Mouse (Mus musculus) embryonic facial prominence, embryonic 13.5 days (tissue): ENCODE measurements around the gene Fbxo2. TPM values are rescaled to one million over a fixed set of nuclear protein-coding genes. Genes with fewer than 3 reads are reported as not detected.
"Not testable (repeated sequence)": the region's sequence is repeated elsewhere in the genome, so short reads cannot be mapped to it uniquely, and the experiment has no call there.

Source experiments
- ATAC-seq: fragments of 200-750 bp; cut with Nextera tagmentation; 2 replicates; pipeline ENCODE4 v1.8.0; 2017; ENCODE audit warnings: low read depth; ENCODE audit not compliant: insufficient number of reproducible peaks, insufficient read depth, low FRiP score, low TSS enrichment
- H3K27ac ChIP-seq: fragments of 300-500 bp; sonication (generic); 2 replicates; pipeline ENCODE4 v1.5.1; 2015; ENCODE audit warnings: moderate library complexity, mild to moderate bottlenecking, inconsistent platforms
- H3K27me3 ChIP-seq: fragments of 300-500 bp; sonication (generic); 2 replicates; pipeline ENCODE4 v1.6.1; 2015; ENCODE audit warnings: mild to moderate bottlenecking, inconsistent platforms
- H3K36me3 ChIP-seq: fragments of 300-500 bp; sonication (generic); 2 replicates; pipeline ENCODE4 v1.6.1; 2015; ENCODE audit warnings: mild to moderate bottlenecking, inconsistent platforms
- H3K4me1 ChIP-seq: fragments of 300-500 bp; sonication (generic); 2 replicates; pipeline ENCODE4 v1.6.1; 2015; ENCODE audit warnings: inconsistent platforms
- H3K4me2 ChIP-seq: fragments of 300-500 bp; sonication (generic); 2 replicates; pipeline ENCODE4 v1.6.1; 2015; ENCODE audit warnings: moderate library complexity, mild to moderate bottlenecking, inconsistent platforms
- H3K4me3 ChIP-seq: fragments of 300-500 bp; sonication (generic); 2 replicates; pipeline ENCODE4 v1.5.1; 2015; ENCODE audit warnings: mild to moderate bottlenecking, inconsistent platforms
- H3K9ac ChIP-seq: fragments of 300-500 bp; sonication (generic); 2 replicates; pipeline ENCODE4 v1.6.1; 2015; ENCODE audit warnings: mild to moderate bottlenecking, inconsistent platforms
- H3K9me3 ChIP-seq: fragments of 300-500 bp; sonication (generic); 2 replicates; pipeline ENCODE4 v1.6.1; 2016; ENCODE audit warnings: inconsistent platforms
- WGBS: fragments of 180-500 bp; shearing (Covaris S2); methylation state at CpG from one replicate; pipeline ENCODE4 v1.1.7; 2015; ENCODE audit warnings: mixed read lengths; 5-methylcytosine and 5-hydroxymethylcytosine counted together
- polyA plus RNA-seq: library from polyadenylated mRNA; unstranded; fragments of >200 nt; fragmentation: Nextera tagmentation; extraction: Ambion mirVana; gene quantifications from 2 replicates; pipeline ENCODE4 v1.2.1, GENCODE M21; 2015

The Fbxo2 gene
- 3.1 and 3.4 TPM in 2 replicates for polyA plus RNA-seq

DNA sequence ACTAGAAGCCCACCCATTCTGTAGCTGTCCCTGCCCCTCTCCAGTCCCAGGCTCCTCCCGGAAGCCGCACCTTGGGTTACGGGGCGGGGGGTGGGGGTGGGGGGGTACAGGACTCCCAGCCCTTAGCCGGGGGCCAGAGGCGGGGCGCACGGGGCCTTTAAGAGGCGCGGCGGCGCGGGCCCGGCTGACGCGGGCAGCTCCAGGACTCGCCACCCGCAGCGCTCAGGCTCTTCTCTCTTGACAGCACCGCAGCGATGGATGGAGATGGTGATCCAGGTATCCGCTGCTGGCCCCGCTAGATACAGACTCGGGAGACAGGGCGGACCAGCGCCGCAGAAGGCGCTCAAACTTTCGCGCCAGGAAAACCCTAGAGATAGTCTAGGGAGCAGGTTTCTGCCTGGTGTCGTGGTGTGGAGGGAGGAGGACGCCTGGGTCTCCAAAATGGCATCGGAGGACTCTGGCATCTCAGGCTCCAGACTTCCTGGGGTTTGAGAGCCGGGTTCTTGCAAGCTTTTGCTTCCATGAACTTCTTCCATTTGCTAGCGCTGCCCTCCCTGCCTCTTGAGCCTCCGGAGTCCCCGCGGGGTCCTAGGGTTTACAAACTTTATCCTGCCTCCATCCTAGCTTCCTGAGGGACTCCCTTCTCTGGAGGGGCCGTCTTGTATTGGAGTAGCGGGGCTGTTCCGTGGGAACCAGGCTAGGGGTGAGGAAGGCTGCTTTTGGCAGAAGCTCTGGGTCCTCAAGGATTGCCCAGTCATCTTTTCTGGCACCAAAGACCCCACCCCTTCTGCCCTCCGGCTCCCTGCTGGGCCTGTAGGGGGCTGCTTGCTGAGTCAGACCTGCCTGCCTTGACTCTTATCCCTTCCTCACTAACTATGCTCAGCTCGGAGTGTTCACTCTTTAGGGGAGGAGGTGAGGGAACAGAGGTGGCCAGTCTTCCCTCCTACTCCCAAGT, at the start of gene Fbxo2, which contains the start of gene Fbxo44:
Fbxo2 (plus strand) TSS at position 186 of the 955 bp plus-strand sequence.
Fbxo44 (minus strand) TSS at position 47 of the 955 bp plus-strand sequence.
- WGBS = under 1% methylated on average over 42 of the region's 43 CpGs
- no peak within 1 kb of the TSS for H3K27ac ChIP-seq
- peaks cover 60% of the 10 kb centered on the region for H3K27me3 ChIP-seq
- no peaks in the 10 kb centered on the region for H3K9me3 ChIP-seq
- H3K9ac ChIP-seq = peak within 1 kb of the TSS; percentile 77
- H3K4me2 ChIP-seq = peak within 1 kb of the TSS; percentile 96
- peaks cover 44% of the 10 kb centered on the region for H3K4me1 ChIP-seq
- H3K36me3 ChIP-seq = peaks cover 13% of the 10 kb centered on the region
- H3K4me3 ChIP-seq = peak within 1 kb of the TSS; percentile 64
- peak; percentile 73 for ATAC-seq

GRCm38 (mm10) chr4:148112519-148112918, 47.9 kb upstream of the Fbxo2 start:
- no peak overlapping the region for H3K27ac ChIP-seq
- H3K4me1 ChIP-seq = peaks cover 10% of the 10 kb centered on the region
- 80% methylated on average over 12 of the region's 12 CpGs for WGBS
- H3K9me3 ChIP-seq = no peaks in the 10 kb centered on the region
- ATAC-seq = no peak
- no peaks in the 10 kb centered on the region; the same call in none of the 2 replicates for H3K27me3 ChIP-seq
- H3K4me3 ChIP-seq = no peak overlapping the region
- no peak overlapping the region for H3K4me2 ChIP-seq
- H3K9ac ChIP-seq = no peak overlapping the region
- no peaks in the 10 kb centered on the region for H3K36me3 ChIP-seq

- H3K4me2 ChIP-seq = peak overlapping the region; percentile 44
- H3K9ac ChIP-seq = peak overlapping the region; percentile 64; the same call in 1 of the 2 replicates
- H3K36me3 ChIP-seq = no peaks in the 10 kb centered on the region
- peaks cover 10% of the 10 kb centered on the region for H3K4me1 ChIP-seq
- no peak overlapping the region for H3K4me3 ChIP-seq
- WGBS = 4% methylated on average over 15 of the region's 15 CpGs
- peak overlapping the region; percentile 28; the same call in 1 of the 2 replicates for H3K27ac ChIP-seq
- H3K9me3 ChIP-seq = no peaks in the 10 kb centered on the region
- ATAC-seq = 0 out of 2 replicates have a peak, but pooled peaks have one; percentile 53
- no peaks in the 10 kb centered on the region; the same call in none of the 2 replicates for H3K27me3 ChIP-seq
Observed at GRCm38 (mm10) chr4:148114758-148115391, 45.5 kb upstream of the Fbxo2 start.

GRCm38 (mm10) chr4:148115467-148115866, 45.0 kb upstream of the Fbxo2 start:
- ATAC-seq = no peak
- peak overlapping the region; percentile 64 for H3K9ac ChIP-seq
- H3K27me3 ChIP-seq = no peaks in the 10 kb centered on the region; the same call in none of the 2 replicates
- H3K9me3 ChIP-seq = no peaks in the 10 kb centered on the region
- no peaks in the 10 kb centered on the region for H3K36me3 ChIP-seq
- peak overlapping the region; percentile 44 for H3K4me2 ChIP-seq
- no peak overlapping the region for H3K4me3 ChIP-seq
- peaks cover 10% of the 10 kb centered on the region for H3K4me1 ChIP-seq
- H3K27ac ChIP-seq = peak overlapping the region; percentile 28; the same call in 1 of the 2 replicates
- 6% methylated on average over 15 of the region's 15 CpGs for WGBS

DNA sequence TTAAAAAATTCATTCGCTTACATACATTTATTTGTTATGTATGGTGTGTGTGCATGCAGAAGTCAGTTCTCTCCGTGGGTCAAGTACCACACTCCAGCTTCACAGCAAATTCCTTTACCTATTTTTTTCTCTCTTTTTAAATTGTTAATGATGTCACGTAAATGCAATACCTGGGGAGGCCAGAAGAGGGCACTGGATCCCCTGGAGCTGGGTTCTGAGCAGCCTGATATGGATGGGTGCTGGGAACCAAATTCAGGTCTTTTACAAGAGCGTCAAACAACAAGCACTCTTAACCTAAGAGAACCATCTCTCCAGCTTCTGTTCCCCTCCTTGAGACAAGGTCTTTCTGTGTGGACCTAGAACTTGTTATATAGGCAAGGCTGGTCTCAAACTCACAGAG, 43.8 kb upstream of the Fbxo2 start:
- no peak overlapping the region for H3K9ac ChIP-seq
- no peak for ATAC-seq
- no peak overlapping the region for H3K27ac ChIP-seq
- 70% methylated on average over 4 of the region's 4 CpGs for WGBS
- H3K9me3 ChIP-seq = no peaks in the 10 kb centered on the region
- H3K4me1 ChIP-seq = peaks cover 10% of the 10 kb centered on the region
- no peaks in the 10 kb centered on the region for H3K36me3 ChIP-seq
- H3K4me3 ChIP-seq = no peak overlapping the region
- no peak overlapping the region for H3K4me2 ChIP-seq
- no peaks in the 10 kb centered on the region; the same call in none of the 2 replicates for H3K27me3 ChIP-seq

- no peaks in the 10 kb centered on the region for H3K9me3 ChIP-seq
- H3K27me3 ChIP-seq = no peaks in the 10 kb centered on the region; the same call in none of the 2 replicates
- H3K4me3 ChIP-seq = no peak overlapping the region
- H3K4me2 ChIP-seq = no peak overlapping the region
- peaks cover 15% of the 10 kb centered on the region for H3K4me1 ChIP-seq
- WGBS = 74% methylated on average over 4 of the region's 4 CpGs
- H3K36me3 ChIP-seq = no peaks in the 10 kb centered on the region
- ATAC-seq = no peak
- no peak overlapping the region for H3K27ac ChIP-seq
- no peak overlapping the region for H3K9ac ChIP-seq
Observed at GRCm38 (mm10) chr4:148117392-148117791, 43.0 kb upstream of the Fbxo2 start.

DNA sequence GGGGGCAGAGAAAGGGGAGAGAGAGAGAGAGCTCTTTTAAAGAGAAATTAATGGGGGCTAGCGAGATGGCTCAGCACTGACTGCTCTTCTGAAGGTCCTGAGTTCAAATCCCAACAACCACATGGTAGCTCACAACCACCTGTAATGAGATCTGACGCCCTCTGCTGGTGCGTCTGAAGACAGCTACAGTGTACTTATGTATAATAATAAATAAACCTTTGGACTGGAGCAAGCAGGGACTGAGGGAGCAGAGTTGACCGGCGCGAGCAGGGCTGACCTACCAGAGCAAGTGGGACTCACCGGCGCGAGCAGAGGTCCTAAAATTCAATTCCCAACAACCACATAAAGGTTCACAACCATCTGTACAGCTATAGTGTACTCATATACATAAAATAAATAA, 40.8 kb upstream of the Fbxo2 start:
- not testable (repeated sequence) for H3K36me3 ChIP-seq, H3K27ac ChIP-seq, H3K4me3 ChIP-seq, H3K9me3 ChIP-seq, ATAC-seq, H3K9ac ChIP-seq, H3K4me2 ChIP-seq, H3K27me3 ChIP-seq
- H3K4me1 ChIP-seq = peaks cover 20% of the 10 kb centered on the region
- WGBS = 90% methylated on average over 9 of the region's 9 CpGs

- H3K27ac ChIP-seq = no peak overlapping the region
- no peaks in the 10 kb centered on the region; the same call in 1 of the 2 replicates for H3K27me3 ChIP-seq
- H3K4me3 ChIP-seq = no peak overlapping the region
- ATAC-seq = no peak
- 79% methylated on average over 9 of the region's 9 CpGs for WGBS
- no peak overlapping the region for H3K4me2 ChIP-seq
- H3K36me3 ChIP-seq = no peaks in the 10 kb centered on the region
- H3K9ac ChIP-seq = no peak overlapping the region
- peaks cover 12% of the 10 kb centered on the region for H3K4me1 ChIP-seq
- no peaks in the 10 kb centered on the region for H3K9me3 ChIP-seq
Observed at GRCm38 (mm10) chr4:148120555-148120954, 39.9 kb upstream of the Fbxo2 start.

DNA sequence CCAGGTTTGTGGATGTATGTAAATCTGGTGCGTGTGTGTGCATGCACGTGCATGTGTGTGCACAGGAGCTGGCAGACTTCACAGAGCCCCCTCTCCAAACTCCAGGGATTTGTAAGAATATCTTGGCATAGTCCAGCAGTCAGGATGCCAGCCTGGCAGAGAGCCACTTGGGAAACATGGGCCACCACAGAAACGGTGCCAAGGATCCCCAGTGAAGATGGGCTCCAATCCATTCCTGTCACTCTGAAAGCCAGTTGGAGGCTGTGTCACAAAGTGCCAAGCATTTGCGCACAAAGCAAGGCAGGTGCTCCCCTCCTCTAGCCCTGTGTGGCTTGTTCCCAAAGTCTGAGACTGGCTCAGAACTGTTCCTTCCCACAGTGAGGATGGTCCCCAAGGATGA, 39.1 kb upstream of the Fbxo2 start:
- Histone ChIP-seq H3K4me1 (peaks cover 10% of the 10 kb centered on the region), H3K4me3 (no peak overlapping the region), H3K36me3 (no peaks in the 10 kb centered on the region), H3K4me2 (no peak overlapping the region), H3K27ac (no peak overlapping the region), H3K9me3 (no peaks in the 10 kb centered on the region), H3K27me3 (no peaks in the 10 kb centered on the region), H3K9ac (no peak overlapping the region)
- ATAC-seq = no peak
- 84% methylated on average over 4 of the region's 4 CpGs for WGBS

- no peaks in the 10 kb centered on the region for H3K36me3 ChIP-seq
- no peaks in the 10 kb centered on the region for H3K9me3 ChIP-seq
- H3K4me2 ChIP-seq = peak overlapping the region; percentile 26; the same call in 1 of the 2 replicates
- ATAC-seq = peak; percentile 45; the same call in 1 of the 2 replicates
- no peaks in the 10 kb centered on the region for H3K27me3 ChIP-seq
- 11% methylated on average over 6 of the region's 6 CpGs for WGBS
- H3K4me1 ChIP-seq = peaks cover 10% of the 10 kb centered on the region
- no peak overlapping the region for H3K9ac ChIP-seq
- H3K4me3 ChIP-seq = no peak overlapping the region
- peak overlapping the region; percentile 68; the same call in 1 of the 2 replicates for H3K27ac ChIP-seq
Observed at GRCm38 (mm10) chr4:148121982-148122693, 38.3 kb upstream of the Fbxo2 start.

DNA sequence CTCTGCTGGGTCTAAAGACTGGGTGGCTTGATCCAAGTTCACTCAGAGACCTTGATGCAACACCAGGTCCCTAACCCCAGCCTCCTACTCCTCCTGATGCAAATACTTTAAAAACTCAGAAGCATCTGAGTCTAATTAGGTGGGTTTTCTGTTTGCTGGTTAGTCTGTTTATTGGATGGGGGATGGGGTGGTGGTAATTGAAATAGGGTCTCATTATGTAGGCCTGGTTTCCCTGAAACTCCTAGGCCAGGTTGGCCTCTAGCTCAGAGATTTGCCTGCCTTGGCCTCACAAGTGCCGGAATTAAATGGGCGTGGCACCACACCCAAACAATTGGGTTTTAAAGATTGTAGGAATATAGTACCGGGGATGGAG, 37.7 kb upstream of the Fbxo2 start:
- Histone ChIP-seq H3K9me3 (no peaks in the 10 kb centered on the region), H3K4me2 (peak overlapping the region; percentile 26; the same call in 1 of the 2 replicates), H3K9ac (no peak overlapping the region), H3K27ac (peak overlapping the region; percentile 68; the same call in 1 of the 2 replicates), H3K4me1 (peaks cover 10% of the 10 kb centered on the region), H3K27me3 (peaks cover under 1% of the 10 kb centered on the region; the same call in 1 of the 2 replicates), H3K4me3 (no peak overlapping the region), H3K36me3 (no peaks in the 10 kb centered on the region)
- 61% methylated on average over 3 of the region's 3 CpGs for whole genome bisulfite sequencing
- ATAC-seq = no peak
